Mouse (Mus musculus): ENCODE results near the gene Bptf. TPM values are rescaled to one million over a fixed set of nuclear protein-coding genes. Genes with fewer than 3 reads are reported as not detected.
A peak's percentile ranks its signal among the peaks of the same experiment; 100 is the strongest.
"Not testable (repeated sequence)": the region's sequence is repeated elsewhere in the genome, so short reads cannot be mapped to it uniquely, and the experiment has no call there.

The Bptf gene
- total RNA-seq, 4 experiments from 2014 or later: 65.3 to 83.4 (median 77.4) TPM

GRCm38 (mm10) chr11:107117789-107118188 is 14.1 kb downstream of the Bptf start:
- DNase-seq (ENCODE audit: low spot score in 2 of 2): no peak

DNA sequence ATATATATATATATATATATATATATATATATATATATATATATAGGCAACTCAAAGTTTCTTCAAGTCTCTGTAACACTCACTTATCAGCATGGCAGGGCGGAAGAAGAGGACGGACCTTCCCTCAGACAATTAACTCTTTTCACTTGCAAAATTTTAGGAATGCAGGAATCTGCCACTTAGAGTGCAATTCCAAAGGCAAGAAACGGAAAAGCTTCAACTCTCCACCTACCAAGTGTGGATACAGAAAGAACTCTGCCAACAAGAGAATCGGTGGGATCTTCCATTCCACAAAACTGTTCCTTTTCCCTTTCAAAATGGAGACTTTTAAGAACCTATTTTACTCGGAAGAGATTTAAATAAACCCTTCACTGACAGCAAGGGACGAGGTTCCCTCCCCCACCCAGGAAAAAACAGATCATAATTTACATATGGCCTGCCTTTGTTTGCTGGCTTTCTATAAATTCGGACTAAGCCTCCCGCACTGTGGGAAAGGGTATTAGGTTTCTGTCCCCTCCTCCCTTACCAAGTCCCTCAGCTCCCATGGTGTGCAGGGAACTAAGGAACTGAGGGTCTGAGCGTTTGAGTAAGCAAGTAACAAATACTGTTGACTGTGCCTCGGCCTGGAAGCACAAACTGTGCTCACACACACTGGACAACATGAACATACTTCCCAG is 17.9 kb downstream of the Bptf start:
- no peak for DNase-seq (ENCODE audit: low spot score in 2 of 2)

GRCm38 (mm10) chr11:107113112-107113511 is 18.8 kb downstream of the Bptf start:
- no peak for DNase-seq (ENCODE audit: low spot score in 2 of 2)

- no peak for DNase-seq (ENCODE audit: low spot score in 2 of 2)
These were observed 22.3 kb downstream of the Bptf start for GRCm38 (mm10) chr11:107109669-107110068.

DNA sequence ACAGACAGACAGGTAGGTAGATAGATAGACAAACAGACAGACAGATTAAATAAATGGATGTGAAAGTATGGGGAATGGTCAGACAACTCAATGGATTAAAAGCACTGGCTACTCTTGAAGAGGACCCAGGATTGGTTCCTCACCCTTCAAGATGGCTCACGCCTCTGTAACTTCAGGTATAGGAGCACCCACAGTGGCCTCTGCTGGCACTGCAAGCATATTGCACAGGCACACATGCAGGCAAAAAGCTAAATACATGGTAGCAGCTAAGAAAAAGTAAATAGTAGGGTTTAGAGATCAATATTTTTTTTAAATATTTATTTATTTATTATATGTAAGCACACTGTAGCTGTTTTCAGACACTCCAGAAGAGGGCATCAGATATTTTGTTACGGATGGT is 23.0 kb downstream of the Bptf start:
- DNase-seq (ENCODE audit: low spot score in 2 of 2): no peak

- DNase-seq (ENCODE audit: low spot score in 2 of 2): no peak
These were observed 24.2 kb downstream of the Bptf start for GRCm38 (mm10) chr11:107107725-107108078.

DNA sequence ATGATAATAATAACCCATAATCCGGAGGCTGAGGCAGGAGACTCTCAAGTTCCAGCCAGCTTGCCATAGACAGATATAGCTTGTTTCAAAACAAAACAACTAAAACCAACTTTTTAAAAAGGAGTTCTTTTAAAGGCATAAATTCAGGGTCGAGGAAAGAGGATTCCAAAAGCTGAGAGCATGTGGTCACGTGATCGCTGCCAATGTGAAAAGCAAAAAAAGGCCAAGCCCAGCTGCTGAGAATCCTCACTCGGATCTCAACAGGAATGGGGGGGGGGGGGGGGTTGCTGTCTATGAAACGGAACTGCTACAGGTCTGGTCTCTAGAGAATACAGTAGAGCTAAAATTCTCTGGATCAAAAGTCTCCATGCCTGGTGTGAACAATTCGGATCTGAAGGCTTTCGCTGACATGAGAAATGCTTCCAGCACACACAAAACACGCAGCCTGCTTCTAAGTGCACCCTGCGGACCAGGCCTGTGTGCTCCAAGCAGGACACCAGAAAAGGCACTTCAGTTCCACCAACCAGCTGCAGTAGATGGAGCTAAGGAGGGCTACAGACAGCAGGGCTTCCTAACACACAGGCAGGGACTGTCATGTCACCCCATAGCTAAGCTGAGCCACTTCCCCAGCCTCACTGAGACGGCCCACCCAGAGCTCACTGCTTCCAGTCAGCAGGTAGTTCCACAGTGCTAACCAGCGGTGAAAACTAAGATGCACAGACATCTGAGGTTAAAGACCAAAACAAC is 24.8 kb downstream of the Bptf start:
- DNase-seq (ENCODE audit: low spot score in 2 of 2): no peak

- DNase-seq (ENCODE audit: low spot score in 2 of 2): no peak
These were observed 25.5 kb downstream of the Bptf start for GRCm38 (mm10) chr11:107106461-107106860.

DNA sequence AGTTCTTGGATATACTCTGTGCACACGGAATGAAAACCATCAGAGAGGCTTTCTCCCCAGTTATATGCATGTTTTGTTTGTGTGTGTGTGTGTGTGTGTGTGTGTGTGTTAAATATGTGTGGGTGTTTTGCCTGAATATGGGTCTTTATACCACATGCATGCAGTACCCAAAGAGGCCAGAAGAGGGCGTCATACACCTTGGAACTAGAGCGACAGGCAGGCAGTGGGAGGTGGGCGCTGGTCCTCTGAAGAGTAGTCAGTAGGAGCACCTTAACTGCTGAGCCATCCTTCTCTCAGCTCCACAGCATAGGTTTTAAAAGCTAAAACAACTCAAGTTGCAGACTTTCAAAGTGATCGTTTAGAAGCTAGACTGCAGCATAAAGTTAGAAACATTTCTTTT is 26.7 kb downstream of the Bptf start:
- peak; percentile 42 to 70 for DNase-seq (ENCODE audit: low spot score in 2 of 2)

DNA sequence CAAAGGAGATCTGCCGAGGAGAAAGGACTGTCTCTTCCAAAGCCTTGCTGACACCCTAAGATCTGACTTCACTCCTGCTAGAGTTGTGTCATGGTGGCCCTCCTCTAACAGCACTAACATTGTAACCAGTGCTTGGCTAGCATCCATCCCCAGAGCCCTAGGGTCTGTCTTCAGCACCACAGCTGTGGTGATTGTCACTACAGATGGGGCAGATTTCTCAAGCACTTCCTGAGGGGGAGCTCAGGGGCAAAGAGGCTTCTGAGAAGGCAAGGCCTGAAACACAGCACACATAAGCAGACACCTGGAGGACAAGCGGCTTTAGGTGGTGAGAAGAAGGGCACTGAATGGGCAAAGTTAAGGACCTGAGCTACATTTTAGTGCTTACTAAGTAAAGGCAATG is 28.2 kb downstream of the Bptf start:
- DNase-seq (ENCODE audit: low spot score in 2 of 2): no peak

- no peak for DNase-seq (ENCODE audit: low spot score in 2 of 2)
These were observed 28.7 kb downstream of the Bptf start for GRCm38 (mm10) chr11:107103224-107103589.

DNA sequence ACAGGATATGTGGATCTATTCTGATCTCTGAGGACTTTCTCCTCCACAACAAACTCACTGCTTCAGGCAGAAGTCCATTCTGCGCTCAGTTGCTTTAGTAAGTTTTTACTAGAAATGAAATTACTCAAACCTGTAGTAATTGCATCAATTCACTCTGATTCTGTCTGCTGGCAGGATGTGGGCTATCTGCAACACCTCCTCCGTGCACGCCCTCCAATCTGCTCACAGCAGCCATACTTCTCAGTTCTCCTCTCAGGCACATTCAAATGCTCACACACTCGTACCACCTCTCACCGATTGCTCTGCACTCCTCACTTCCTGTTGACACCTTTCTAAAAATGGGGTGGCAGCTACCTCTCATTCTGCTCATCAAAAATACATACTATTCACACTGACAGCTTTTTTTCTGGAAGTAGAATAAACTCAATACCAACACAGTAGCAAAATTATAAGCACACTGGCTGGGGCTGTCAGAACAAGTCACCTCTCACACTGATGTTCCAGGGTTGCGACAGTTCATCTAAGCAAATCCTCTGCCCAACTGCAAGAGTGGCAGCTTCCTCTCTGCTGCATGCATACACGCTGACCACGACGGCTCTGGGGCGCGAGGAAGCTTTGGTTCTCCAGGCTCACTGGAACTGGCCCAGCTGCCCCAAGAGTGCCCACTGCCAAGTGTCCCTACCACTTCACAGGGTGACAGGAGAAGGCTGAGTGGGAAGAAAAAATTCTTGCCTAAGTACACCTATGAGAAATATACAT is 29.3 kb downstream of the Bptf start:
- DNase-seq (ENCODE audit: low spot score in 2 of 2): no peak

DNA sequence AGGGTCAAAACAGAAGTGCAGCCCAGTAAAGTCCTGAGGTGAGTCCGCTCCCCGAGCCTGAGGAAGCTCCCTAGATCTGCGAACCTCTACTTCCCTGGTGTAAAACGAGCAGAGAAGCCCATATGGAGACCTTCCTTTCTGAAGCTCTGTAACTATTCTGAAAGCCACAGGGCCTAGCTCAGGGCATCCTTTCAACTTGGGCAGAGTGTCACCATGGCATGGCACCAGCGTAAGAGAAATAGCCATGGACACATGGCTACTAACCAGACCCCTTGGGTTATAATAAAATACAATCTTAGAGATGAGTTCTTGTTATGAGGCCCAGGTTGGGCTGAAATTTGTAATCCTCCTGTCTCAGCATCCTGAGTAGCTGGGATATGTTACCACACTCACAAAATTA is 35.0 kb downstream of the Bptf start:
- DNase-seq (ENCODE audit: low spot score in 2 of 2): no peak

- no peak for DNase-seq (ENCODE audit: low spot score in 2 of 2)
These were observed 38.1 kb downstream of the Bptf start for GRCm38 (mm10) chr11:107093871-107094270.

- no peak for DNase-seq (ENCODE audit: low spot score in 2 of 2)
These were observed 39.3 kb downstream of the Bptf start for GRCm38 (mm10) chr11:107092637-107093036.

DNA sequence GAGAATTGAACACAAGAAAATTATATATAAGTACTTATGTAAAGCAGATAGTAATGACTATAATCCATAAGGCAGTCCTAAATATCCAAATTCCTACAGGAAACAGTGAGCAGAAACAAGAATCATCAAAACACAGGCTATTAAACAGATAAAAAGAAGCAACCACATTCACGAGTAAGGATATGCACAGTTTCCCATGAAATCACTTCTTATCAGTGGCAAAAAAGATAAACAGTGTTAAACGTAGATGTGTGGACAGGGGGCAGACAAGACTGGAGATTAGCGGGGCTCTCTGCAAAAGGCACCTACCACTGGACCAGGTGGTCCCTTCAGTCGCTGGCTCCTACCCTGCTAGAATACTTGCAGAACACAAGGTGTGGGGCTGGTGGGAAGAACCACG is 46.1 kb downstream of the Bptf start:
- DNase-seq (ENCODE audit: low spot score in 2 of 2): no peak

DNA sequence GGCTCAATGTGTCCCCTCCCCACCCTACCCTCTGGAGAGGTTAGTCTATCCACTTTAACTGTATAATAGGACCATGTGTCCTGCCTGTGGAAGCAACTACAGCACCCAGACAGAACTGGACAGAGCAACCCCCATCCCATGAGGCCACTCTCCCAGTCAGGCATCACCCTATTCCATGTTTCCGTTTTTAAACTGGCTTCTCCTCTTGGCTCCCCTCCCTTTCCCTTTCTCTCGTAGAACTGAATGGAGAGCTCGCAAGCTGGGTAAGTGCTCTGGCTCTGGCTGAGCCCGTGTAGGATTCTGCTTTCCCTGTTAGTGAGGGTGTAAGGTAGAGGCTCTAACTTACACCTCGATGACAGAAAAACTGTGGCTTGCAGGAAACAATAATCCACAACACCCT is 48.4 kb downstream of the Bptf start:
- no peak for DNase-seq (ENCODE audit: low spot score in 2 of 2)

DNA sequence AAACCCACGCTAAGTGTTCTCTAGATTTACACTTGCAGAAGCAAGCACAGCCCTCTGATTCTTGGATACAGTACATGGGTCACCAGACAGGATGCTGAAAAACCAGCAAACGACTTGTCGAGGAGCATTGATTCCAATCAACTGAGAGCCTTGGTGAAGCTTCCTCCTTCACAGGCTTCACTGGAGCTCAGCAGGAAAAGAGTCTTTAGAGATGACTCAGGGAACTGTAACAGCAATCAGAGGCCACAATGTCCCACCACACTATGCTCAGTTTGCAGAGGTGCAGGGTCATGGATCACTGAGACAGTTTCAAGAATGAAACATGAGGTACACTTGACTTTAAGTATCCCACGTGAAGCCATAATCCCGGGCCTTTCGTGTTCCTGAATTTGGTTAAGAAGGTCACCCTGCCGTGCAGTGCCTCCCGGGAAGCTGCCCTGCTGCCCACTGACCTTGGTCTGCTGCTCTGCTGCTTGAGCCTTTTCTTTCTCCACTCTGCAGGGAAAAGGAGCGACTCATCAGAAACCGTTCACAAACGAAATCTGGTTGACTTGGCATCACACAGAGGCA is 66.6 kb downstream of the Bptf start:
- no peak for DNase-seq (ENCODE audit: low spot score in 2 of 2)

GRCm38 (mm10) chr11:107064590-107064989 is 67.3 kb downstream of the Bptf start:
- no peak for DNase-seq (ENCODE audit: low spot score in 2 of 2)

DNA sequence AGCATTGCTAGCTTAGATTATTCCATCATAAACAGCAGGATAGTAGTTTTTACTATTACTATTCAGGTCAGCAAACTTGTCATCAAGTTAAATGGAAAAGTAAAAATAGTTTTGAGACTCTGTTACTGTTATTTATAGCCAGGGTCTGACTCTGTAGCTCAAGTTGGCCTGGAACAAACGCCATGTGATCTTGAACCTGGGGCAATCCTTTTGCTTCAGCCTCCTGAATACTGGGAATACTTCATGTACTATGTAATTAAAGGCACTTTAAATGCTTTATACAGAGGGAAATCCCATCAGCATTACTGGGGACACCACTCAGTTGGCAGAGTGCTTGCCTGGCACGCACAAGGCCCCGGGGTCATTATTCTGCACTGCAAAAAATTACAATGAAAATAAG is 68.9 kb downstream of the Bptf start:
- no peak for DNase-seq (ENCODE audit: low spot score in 2 of 2)

- DNase-seq (ENCODE audit: low spot score in 2 of 2): peak; percentile 33 to 39
These were observed 71.0 kb downstream of the Bptf start for GRCm38 (mm10) chr11:107060941-107061340.

GRCm38 (mm10) chr11:107059634-107060033 is 72.3 kb downstream of the Bptf start:
- DNase-seq (ENCODE audit: low spot score in 2 of 2): not testable (repeated sequence)

Measured in layer of hippocampus, adult 8-10 months (tissue).